Mouse (Mus musculus) cerebellum, adult 2 months (tissue): ENCODE data around the gene Nudt7.

Experiments
- CTCF ChIP-seq: fragments of 200-500 bp; IDR thresholded peaks from 2 replicates; pipeline ENCODE4 v1.5.1; 2011; ENCODE audit warnings: low read depth, mild to moderate bottlenecking, control low read depth, low read length, moderate library complexity, borderline replicate concordance; ENCODE audit not compliant: insufficient read depth
- POLR2A ChIP-seq: fragments of 200-500 bp; IDR thresholded peaks from 2 replicates; pipeline ENCODE4 v1.6.1; 2011; ENCODE audit warnings: low read length, control low read depth, borderline replicate concordance; ENCODE audit not compliant: insufficient read depth

GRCm38 (mm10) chr8:114163871-114164270 lies 30.5 kb downstream of the Nudt7 start:
- TF ChIP-seq CTCF (no peak), POLR2A (no peak)
